Mouse (Mus musculus) T-helper 1 cell (primary cell): ENCODE measurements around the gene Gm44805.
"Not testable (repeated sequence)": the region's sequence is repeated elsewhere in the genome, so short reads cannot be mapped to it uniquely, and the experiment has no call there.

ENCODE experiments used
- in situ Hi-C: fragments of 300-600 bp; cut with MboI, MseI; formaldehyde crosslinking; loops from one replicate; pipeline ENCODE4 v1.15.1; 2025; ENCODE audit warnings: high pct_unique_total_duplicates

The Gm44805 gene

DNA sequence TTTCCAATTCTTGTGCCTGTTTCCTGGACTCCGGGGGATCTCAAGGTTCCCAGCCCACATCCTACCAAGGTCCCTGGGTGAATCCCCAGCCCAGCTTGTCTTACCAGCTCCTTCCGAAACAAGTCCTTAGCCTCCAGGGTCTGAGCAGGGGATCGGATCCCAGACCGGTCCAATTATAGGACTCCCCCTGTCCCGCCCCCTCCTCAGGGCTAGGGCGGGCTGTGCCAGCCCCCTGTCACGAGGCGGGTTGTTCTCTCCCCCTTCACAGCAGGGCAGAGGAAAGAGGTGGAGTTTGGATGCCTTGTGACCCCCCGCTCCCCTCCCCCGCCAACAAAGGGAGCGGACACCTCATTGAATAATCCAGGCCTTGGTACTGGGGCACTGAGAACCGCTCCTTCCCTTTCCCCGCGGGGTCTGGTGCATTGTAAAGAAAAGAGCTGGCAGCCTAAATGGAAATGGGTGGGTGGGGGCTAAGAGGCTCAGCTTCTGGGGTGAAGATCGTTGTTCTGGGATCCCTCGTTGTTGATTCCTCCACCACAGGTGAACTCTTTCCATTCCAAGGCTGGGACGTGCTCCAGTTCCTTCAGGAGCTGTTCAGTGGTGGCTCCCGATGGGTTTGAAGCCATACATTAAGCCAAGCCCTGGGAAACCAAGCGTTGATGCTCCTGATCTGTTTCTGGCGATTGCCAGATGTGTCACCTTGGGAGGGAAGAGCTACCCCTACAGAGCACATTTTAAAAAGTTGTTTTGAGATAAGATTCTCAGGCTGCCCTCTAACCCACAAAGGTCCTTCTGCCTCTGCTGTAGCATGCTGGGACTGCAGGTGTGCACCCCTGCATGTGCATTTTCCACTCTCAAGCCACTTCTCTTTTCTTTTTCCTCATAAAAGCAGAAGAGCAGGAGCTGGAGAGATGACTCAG lies 17.9 kb upstream of the Gm44805 start, which contains the start of gene Apoe:
Gene Apoe, minus strand, starts transcription at position 282 of the 920 bp plus-strand sequence.
- in situ Hi-C loops = no loop called here

DNA sequence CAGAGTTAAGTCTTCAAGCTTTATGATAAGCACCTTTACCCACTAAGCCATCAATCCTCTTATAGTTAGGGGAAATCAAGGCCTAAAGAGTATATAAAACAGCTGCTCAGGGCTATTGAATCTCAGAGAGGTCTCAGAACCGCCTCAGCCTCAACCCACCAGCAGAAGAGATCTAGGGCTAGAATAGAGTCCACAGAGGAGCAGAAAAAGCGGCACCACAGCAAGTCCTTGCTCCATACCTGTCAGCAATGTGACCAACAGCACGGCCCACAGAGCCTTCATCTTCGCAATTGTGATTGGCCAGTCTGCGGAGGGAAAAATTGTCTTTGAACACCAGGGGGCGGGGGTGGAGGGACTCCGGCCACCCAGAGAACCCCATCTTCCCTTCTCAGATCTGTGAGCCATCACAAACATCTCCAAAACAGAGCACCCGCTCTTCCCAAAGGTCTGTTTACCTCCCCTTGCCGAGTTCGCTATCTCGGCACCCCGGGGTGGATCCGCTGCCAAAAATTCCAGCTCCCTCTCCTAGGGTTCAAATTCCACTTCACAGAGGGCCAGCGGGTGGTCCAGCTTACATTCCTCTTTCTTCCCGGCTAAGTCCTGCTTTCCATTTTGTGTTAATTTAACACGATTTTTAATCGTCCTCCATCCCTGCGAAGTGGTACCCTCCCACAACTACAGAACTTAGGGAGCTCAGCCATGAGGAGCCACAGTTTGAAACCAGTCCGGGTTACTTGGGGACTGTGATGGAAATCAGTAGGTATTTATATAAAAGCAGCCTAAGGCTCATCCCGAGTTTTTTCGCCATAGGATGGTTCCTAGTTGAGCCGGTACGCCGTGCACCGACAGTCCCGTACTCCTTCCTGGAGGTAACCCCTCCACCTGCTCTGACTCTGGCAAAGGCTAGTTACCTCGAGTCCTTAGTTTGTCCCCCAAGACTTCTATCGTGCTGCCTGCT lies 17.0 kb upstream of the Gm44805 start:
- in situ Hi-C loops = no loop called here

DNA sequence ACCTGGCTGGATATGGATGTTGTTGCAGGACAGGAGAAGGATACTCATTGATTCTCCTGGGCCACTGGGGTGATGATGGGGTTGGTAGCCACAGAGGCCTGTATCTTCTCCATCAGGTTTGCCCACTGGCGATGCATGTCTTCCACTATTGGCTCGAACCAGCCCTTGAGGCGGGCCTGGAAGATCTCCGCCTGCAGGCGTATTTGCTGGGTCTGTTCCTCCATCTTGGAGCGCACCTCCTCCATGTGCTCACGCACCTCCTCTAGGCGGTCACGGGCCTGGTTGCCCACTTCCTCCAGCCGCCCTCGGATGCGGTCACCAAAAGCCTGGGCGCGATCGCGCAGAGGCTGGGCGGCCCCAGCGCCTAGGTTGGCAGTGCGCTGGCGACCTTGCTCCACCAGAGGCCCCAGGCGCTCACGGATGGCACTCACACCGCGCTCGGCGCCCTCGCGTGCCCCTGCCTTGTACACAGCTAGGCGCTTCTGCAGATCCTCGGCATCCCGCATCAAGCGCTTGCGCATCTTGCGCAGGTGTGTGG lies 15.2 kb upstream of the Gm44805 start:
- in situ Hi-C loops = no loop called here

DNA sequence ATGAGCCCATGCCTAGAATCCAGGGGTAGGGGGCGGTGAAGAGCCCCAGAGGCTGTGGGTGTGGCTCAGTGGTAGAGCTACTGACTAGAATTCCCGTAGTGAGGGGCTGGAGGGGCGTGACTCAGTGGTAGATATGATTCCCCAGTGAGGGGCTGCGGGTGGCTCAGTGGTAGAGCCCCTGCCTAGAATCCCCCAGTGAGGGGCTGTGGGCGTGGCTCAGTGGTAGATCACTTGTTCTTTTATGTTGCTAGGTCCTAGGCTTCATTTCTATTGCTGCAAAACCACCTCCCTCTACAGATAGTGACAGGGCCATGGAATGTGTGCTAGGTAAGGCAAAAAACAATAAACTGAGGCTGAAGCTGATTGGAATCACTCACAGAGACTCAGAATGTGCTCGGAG lies 14.7 kb upstream of the Gm44805 start:
- in situ Hi-C loops = no loop called here

DNA sequence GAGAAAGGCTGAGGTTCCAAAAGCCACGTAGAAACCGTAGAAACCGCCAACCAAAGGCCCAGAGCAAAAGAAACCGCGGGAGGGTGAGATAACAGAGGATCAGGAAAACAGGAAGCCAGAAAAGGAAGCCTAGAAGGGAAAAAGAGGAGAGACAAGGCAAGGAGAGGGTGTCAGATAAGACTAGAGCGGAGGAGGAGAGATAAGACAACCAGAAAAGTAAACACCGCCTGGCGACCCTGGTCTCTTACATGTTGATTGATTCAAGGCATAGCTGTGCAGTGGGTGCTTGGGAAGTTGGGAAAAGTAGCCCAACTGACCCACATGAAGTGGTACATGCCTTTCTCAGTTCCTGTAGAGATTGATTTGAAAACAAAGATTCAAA lies 14.0 kb upstream of the Gm44805 start:
- in situ Hi-C loops = no loop called here

DNA sequence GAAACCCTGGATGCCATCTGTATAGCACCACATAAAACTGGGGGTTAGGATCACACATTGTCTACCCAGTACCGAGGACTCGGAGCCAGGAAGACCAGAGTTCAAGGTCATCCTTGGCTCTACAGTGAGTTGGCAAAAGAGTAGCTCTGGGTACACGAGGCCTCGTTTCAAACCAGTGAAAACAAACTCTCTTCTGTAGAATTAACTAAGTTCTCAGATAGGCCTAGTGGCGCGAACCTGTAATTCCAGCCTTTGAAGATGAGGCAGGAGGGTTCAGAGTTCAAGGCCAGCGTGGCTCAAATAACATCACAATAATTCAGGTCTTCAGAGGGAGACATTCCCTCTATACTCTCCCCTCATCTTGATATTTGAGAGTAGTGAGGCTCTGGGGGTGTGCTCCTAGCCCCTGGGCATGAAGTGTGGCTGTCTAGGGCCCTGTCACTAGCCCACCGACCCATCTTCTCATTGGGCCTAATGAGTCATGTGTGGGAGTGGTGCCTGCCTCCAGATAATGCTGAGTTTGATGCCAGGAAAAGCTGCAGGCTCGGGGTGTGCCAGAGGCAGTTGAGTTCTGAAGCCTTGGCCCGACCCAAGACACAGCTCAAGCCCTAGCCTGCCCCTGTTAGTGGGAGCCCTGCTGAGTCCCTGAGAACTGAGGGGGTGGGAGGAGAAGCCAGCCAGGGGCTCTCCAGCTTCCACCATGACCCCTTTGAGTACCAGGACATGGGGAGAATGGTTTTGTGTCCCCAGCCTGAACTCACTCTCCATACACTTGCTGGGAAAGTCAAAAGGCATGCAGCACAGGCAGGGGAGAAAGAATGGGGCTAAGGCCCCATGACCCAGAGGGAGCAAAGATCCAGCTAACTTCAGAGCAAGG lies 13.4 kb upstream of the Gm44805 start:
- in situ Hi-C loops = no loop called here

DNA sequence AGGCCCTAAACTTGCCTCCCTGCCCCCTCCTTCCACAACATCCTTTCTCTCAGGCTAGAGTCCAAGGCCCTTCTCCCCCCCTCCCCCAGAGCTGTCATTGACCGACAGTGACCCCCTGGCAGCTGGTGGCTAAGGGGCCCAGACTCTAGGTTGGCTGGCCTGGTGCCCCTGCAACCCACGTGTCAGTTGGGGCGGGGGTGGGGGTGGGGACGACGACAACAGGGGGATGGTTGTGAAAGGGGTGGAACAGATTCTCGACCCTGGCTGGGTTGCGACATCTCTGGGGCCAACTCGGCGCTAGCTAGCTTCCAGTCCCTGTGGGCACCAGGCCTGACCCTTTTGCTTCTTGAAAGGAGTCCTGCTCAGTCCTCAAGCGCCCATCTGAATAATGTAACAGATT lies 12.2 kb upstream of the Gm44805 start:
- in situ Hi-C loops = no loop called here

DNA sequence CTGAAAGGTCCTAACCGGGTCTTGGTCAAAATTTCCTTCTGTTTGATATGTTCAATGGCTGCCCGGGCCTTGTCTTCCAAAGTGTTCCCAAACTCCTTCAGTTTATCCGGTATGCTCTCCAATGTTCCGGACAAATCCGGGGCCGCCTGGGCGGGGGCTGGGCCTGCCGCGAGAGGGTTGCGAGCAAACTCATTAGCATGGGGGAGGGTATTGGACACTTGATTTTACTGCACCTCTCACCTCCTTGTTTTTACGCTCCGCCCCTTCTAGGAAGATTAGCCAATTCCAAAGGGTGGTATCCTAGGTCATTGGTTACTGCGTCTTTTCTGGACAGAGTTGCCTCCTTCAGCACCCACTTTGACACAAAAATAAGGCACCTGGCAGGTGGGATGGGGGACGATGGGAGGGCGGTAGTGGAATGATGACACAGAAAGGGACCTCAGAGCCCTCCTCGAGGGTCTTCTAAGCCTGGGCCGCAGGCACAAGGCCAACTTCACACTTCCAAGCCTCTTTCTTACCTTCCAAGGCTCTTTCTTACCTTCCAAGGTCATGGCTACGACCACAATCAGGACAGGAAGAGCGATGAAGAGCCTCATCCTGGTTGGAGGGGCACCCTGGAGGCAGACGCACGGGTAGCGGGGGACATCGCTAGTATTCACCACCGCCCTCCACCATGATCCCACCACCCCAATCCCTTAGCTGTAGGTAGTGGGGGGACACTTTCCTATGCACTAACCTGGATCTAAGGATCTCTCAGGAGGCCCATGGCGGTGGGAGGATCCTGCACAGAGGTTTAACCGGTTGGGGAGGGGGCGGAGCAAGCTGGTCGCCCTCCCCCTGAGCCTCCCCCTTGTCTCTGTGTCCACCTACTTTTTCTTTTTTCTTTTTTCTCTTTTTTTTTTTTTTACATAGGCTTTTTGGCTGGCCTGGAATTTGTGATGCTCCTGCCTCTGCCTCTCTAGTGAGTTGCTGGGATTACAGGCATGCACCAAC lies 10.9 kb upstream of the Gm44805 start, which contains the start of gene Apoc1:
Gene Apoc1, minus strand, starts transcription at position 788 of the 993 bp plus-strand sequence.
- in situ Hi-C loops = no loop called here

DNA sequence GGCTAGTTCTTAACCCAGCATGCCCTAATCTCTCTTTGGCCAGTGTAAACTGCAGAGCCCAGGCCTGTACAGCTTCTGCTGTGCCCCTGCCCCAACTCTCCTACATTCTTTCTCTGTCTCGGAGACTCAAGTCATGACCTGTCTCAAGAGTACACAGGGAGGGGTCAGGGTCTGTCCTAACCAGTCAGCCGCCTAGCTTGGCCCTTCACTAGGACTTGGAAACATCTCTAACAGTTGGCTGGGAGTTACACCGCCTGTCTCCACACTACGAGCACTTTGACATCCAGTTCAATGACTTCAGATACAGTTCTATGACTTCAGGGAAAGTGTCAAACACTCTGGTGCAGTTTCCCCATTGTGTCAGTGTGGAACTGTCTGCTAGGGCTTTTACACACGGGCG lies 10.2 kb upstream of the Gm44805 start:
- in situ Hi-C loops = no loop called here

DNA sequence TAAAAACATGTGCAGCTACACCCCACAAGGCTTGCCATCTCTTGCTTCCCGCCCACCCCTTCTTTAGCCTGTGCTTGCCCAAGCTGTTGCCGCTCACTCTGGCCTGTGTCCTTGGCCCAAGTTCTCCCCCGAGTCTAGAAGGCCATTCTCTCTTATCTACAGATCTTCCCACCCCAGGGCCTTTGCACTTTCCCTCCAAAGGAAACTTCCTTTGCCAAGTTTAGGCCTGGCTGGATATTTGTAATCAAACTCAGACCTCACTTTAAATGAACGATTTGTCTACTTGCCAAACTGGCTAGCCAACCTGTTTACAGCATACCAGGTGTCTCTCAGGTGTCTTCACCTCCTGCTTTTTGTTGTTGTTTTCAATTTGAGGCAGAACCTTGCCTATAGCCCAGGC lies 9.6 kb upstream of the Gm44805 start:
- in situ Hi-C loops = no loop called here

DNA sequence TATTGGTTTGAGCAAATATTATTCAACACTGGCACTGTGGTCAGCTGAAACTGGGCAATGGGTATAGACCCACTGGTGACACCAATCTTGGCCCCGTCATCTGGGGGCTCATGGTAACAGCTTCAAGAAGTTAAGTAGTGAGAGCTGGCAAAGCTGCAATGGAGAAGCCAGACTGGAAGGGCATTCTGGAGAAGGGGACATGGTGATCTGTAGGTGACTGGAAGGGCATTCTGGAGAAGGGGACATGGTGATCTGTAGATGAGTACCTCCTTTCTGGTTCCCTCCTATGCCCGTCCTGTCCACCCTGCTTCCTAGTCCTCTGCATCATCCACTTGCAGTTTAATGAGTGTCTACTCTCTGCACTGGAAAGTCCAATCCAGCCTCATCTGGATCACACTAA lies 7.4 kb upstream of the Gm44805 start:
- in situ Hi-C loops = no loop called here

DNA sequence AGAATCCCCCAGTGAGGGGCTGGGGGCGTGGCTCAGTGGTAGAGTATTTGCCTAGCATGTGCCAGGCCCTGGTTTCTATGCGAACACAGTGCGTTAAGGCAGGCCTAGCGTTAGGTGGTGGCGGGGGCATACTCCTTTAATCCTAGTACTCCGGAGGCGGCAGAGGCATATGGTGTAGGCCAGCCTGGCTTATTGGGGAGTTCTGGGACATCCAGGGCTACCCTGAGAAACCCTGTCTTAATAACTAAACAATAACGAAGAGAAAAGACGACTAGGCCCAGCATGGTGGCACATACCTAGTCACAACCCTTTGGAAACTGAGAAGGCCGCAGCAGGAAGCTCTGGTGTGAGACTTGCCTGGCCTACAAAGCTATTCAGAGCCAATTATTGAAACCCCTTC lies 6.9 kb upstream of the Gm44805 start:
- in situ Hi-C loops = no loop called here

DNA sequence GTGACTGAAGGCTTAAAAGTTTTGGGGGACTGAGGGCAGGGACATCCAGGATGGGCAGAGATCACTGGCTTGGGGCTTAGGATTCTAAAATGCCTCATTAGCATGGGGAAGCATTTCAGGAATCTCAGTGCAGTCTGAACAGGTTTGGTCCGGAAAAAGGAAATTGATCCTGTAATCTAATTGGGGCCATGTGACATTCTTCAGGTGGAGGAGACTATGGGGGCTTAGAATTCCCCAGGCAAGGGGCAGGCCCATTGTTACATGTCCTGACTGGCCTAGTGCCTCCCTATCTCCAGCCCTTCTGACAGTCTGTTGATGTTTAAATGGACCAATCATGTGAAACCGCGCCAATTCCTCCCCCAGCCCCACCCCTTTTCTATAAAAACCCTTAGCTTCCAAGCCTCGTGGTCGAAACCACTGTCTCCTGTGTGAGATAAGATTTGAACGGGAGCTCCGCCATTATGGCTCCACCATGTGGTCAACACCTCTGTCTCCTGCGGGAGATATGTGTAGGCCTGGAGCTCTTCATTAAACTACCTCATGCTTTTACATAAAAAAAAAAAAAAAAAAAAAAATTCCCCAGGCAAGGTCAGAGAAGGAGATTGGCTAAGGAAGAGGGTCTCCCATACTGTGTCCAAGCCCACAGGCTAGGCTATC lies 5.8 kb upstream of the Gm44805 start:
- in situ Hi-C loops = not testable (repeated sequence)

DNA sequence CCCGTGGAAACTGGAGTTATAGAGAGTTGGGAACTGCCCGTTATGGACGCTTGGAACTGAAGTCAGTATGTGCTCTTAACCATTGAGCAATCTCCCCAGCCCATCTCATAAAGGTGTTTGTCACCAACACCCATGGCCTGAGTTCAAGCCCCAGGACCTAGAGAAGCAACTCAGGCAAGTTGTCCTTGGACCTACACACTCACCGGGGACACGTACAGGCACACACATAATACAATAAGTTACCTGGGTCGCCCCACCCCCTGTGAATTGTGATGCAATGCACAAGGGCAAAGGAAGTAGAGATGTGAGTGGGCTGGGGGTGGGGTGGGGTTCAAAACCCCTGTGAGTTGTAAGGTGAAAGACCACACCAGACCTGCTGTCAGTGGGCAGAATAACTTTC lies 5.3 kb upstream of the Gm44805 start:
- in situ Hi-C loops = no loop called here

DNA sequence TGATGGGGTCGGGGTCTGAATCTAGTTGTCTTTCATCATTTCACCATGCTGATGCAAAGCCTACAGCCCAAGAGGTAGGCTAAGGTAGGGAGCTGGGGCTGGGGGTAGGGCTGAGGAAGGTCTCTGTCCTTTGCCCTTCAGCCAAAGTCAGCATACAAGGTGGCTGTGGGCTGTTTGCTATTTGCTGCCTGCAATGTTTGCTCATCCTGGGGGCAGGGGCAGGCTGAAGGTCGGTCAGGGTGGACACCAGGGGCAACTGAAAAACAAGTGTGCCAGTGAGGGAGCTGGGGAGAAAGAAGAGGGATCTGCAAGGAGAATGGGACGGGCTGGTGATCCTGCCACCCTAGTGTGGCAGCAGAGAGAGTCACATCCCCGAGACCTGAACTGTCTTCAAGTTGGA lies 4.2 kb upstream of the Gm44805 start:
- in situ Hi-C loops = no loop called here

DNA sequence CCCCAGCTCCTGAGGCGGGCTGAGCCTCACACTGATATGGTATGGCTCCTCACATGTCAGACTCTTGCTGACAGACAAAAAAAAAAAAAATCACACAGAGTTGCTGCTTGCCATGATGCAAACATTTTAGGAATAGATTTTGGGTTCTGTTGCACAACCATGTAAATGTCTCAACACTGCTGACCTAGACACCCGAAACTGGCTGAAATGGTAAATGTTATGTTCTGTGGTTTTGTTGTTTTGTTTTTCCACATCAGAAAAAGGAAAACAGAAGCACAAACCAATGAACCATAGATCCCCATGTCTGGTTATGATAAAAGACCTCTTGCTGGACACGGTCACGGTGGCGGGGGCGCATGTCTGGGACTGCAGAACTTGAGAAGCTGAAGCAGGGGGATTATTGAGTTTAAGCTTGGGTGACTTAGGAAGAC lies 2.6 kb upstream of the Gm44805 start:
- in situ Hi-C loops = no loop called here

DNA sequence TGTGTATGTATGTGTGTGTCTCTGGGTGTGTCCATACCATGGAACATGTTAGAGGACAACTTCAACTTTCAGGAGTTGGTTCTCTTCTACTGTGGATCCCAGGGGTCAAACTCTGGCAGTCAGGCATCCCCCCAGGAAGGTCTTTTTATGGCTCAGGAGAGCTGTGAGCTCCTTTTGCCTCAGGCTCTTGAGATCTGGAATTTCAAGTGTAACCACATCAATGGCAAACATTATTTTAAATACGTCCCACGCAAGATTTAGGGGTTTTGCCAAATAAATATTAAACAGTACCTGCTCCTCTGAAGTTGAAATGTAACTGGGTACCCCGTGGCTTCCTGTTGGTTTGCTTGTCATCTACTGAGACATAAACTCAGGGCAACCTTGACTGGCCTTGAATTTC lies 1.8 kb upstream of the Gm44805 start:
- in situ Hi-C loops = no loop called here

DNA sequence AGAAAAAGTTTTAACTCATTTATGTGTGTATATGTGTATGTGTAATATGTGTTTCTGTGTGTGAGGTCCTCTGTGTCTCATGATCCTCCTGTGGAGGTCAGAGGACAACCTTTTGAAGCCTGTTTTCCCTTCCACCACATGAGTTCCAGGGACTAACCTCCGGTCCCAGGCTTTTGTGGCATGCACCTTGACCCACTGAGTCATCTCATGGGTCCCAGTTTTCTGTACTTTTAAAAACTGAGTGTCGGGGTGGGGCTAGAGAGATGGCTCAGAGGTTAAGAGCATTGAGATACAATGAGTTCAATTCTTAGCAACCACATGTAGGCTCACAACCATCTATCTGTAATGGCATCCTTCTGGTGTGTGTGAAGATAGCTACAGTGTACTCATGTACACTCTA lies 521 bp downstream of the Gm44805 start:
- in situ Hi-C loops = no loop called here

DNA sequence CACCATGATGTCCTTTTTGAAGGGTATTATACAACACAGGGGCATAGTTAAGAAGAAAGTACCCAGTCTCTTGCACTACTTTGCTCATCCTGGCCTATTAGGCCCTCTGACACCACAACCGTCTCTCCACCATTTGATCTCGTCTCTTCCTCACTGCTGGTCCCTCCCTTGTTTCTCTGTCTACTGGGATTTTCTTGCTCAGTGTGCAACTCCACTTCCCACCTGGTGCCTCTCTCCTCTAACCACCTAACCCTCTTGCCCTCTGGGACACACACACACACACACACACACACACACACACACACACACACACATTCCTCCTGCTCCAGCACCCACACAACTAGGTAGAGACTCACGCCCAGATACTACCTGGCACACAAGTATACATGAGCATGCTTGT lies 2.3 kb downstream of the Gm44805 start:
- in situ Hi-C loops = no loop called here
